Mouse (Mus musculus): ENCODE measurements around the gene Lat. TPM values are rescaled to one million over a fixed set of nuclear protein-coding genes. Genes with fewer than 3 reads are reported as not detected.
A peak's percentile ranks its signal among the peaks of the same experiment; 100 is the strongest.
"Not testable (repeated sequence)": the region's sequence is repeated elsewhere in the genome, so short reads cannot be mapped to it uniquely, and the experiment has no call there.

The Lat gene
- 1.1 and 1.4 TPM in 2 replicates for polyA plus RNA-seq (2015; fragmentation: Nextera tagmentation; extraction: Ambion mirVana)

- Histone ChIP-seq H3K4me3 (no peak within 1 kb of the TSS), H3K36me3 (replicated peaks) (peaks cover 18% of the 10 kb centered on the region), H3K27ac (no peak within 1 kb of the TSS), H3K4me1 (no peaks in the 10 kb centered on the region), H3K9me3 (no peaks in the 10 kb centered on the region), H3K27me3 (replicated peaks) (no peaks in the 10 kb centered on the region), H3K4me2 (no peak within 1 kb of the TSS), H3K9ac (no peak within 1 kb of the TSS)
- WGBS, result 87% methylated on average over 13 of the region's 13 CpGs
- no peak for ATAC-seq (replicated peaks)
Observed at GRCm38 (mm10) chr7:126369393-126369792, at the start of gene Lat. Lat (minus strand) TSS chr7:126369570.

DNA sequence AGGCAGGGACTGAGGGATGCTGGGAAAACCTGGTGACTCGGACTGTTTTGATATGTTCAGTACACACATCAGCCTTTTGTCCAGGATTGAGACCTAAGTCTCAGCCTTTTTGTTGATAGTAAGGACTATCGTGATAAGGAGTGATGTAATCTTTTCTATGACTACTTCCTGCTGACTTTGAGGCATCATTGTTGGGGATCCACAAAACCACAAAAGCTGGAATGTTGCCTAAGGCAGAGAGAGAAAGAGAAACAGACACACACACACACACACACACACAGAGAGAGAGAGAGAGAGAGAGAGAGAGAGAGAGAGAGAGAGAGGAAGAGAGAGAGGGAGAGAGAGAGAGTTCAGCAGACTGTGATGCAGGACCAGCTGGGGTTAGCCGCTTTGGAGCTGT is 49.1 kb upstream of the Lat start:
- no peaks in the 10 kb centered on the region for H3K9me3 ChIP-seq
- 60% methylated on average over 3 of the region's 3 CpGs for WGBS
- no peak overlapping the region for H3K4me3 ChIP-seq
- no peak for ATAC-seq (replicated peaks)
- H3K36me3 ChIP-seq (replicated peaks), result no peaks in the 10 kb centered on the region
- no peaks in the 10 kb centered on the region for H3K4me1 ChIP-seq
- H3K9ac ChIP-seq, result no peak overlapping the region
- no peak overlapping the region for H3K4me2 ChIP-seq
- no peak overlapping the region for H3K27ac ChIP-seq
- H3K27me3 ChIP-seq (replicated peaks), result no peaks in the 10 kb centered on the region

DNA sequence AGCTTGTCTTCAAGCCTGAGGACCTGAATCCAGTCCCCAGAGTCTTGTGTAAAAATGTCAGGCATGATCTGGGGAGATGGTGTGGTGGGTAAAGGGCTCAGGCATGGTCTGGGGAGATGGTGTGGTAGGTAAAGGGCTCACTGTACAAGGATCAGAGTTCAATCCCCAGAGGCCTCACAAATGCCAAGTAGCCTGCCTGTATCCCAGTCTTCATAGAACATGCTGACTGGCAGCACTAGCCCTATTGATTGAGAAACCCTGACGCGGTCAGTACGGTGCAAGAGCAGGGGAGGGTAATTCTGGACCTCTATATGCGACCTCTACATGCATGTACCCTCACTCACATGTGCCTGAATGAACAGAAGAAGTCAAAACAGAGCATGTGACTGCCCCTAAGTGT is 48.2 kb upstream of the Lat start:
- H3K27ac ChIP-seq, result no peak overlapping the region
- no peaks in the 10 kb centered on the region for H3K27me3 ChIP-seq (replicated peaks)
- no peaks in the 10 kb centered on the region for H3K9me3 ChIP-seq
- ATAC-seq (replicated peaks), result no peak
- no peak overlapping the region for H3K9ac ChIP-seq
- no peaks in the 10 kb centered on the region for H3K36me3 ChIP-seq (replicated peaks)
- H3K4me1 ChIP-seq, result no peaks in the 10 kb centered on the region
- H3K4me3 ChIP-seq, result no peak overlapping the region
- H3K4me2 ChIP-seq, result no peak overlapping the region
- WGBS, result 72% methylated on average over 4 of the region's 4 CpGs

GRCm38 (mm10) chr7:126417045-126417444 is 47.7 kb upstream of the Lat start:
- no peak for ATAC-seq (replicated peaks)
- Histone ChIP-seq H3K27me3 (replicated peaks) (no peaks in the 10 kb centered on the region), H3K4me3 (no peak overlapping the region), H3K4me2 (no peak overlapping the region), H3K9ac (no peak overlapping the region), H3K27ac (no peak overlapping the region), H3K9me3 (no peaks in the 10 kb centered on the region), H3K36me3 (replicated peaks) (no peaks in the 10 kb centered on the region), H3K4me1 (no peaks in the 10 kb centered on the region)
- WGBS, result 10% methylated on average over 8 of the region's 8 CpGs

GRCm38 (mm10) chr7:126416615-126417014 is 47.2 kb upstream of the Lat start:
- no peaks in the 10 kb centered on the region for H3K27me3 ChIP-seq (replicated peaks)
- 47% methylated on average over 2 of the region's 2 CpGs for WGBS
- H3K4me3 ChIP-seq, result no peak overlapping the region
- H3K9me3 ChIP-seq, result no peaks in the 10 kb centered on the region
- ATAC-seq (replicated peaks), result no peak
- no peak overlapping the region for H3K4me2 ChIP-seq
- H3K36me3 ChIP-seq (replicated peaks), result no peaks in the 10 kb centered on the region
- H3K4me1 ChIP-seq, result no peaks in the 10 kb centered on the region
- no peak overlapping the region for H3K9ac ChIP-seq
- no peak overlapping the region for H3K27ac ChIP-seq

- H3K36me3 ChIP-seq (replicated peaks), result no peaks in the 10 kb centered on the region
- no peak within 1 kb of the TSS for H3K4me2 ChIP-seq
- no peaks in the 10 kb centered on the region for H3K4me1 ChIP-seq
- H3K4me3 ChIP-seq, result no peak within 1 kb of the TSS
- H3K9ac ChIP-seq, result no peak within 1 kb of the TSS
- ATAC-seq (replicated peaks), result no peak
- no peak within 1 kb of the TSS for H3K27ac ChIP-seq
- WGBS, result 93% methylated on average over 6 of the region's 6 CpGs
- H3K27me3 ChIP-seq (replicated peaks), result no peaks in the 10 kb centered on the region
- no peaks in the 10 kb centered on the region for H3K9me3 ChIP-seq
Observed at GRCm38 (mm10) chr7:126414725-126415124, 45.4 kb upstream of the Lat start, which contains the start of gene Cd19. Cd19 (minus strand) TSS chr7:126414889.

- ATAC-seq (replicated peaks), result no peak
- Histone ChIP-seq H3K4me2 (no peak overlapping the region), H3K9ac (no peak overlapping the region), H3K9me3 (no peaks in the 10 kb centered on the region), H3K27ac (no peak overlapping the region), H3K4me1 (no peaks in the 10 kb centered on the region), H3K27me3 (replicated peaks) (no peaks in the 10 kb centered on the region), H3K4me3 (no peak overlapping the region), H3K36me3 (replicated peaks) (no peaks in the 10 kb centered on the region)
- 84% methylated on average over 4 of the region's 4 CpGs for WGBS
Observed at GRCm38 (mm10) chr7:126411061-126411460, 41.7 kb upstream of the Lat start.

DNA sequence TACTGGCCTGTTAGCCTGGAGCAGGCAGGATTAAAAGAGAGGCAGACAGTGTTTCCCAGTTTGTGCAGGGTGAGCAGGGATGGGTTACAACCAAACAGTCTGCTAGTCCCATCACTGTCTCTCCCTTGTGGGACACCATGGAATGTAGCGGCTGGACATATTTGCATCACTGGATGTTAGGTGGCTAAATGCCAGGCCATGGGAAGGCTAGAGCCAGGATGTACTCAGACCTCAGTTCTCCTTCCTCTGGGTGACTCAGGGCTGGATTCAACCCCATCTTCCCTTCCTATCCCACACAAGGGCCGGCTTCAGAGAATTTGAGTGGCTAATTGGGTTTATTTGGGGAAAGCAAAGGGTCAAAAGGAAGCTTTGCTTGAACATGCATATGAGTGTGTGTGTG is 39.3 kb upstream of the Lat start:
- Histone ChIP-seq H3K27me3 (replicated peaks) (no peaks in the 10 kb centered on the region), H3K4me1 (no peaks in the 10 kb centered on the region), H3K36me3 (replicated peaks) (no peaks in the 10 kb centered on the region), H3K4me3 (no peak overlapping the region), H3K9ac (no peak overlapping the region), H3K9me3 (no peaks in the 10 kb centered on the region), H3K4me2 (no peak overlapping the region), H3K27ac (no peak overlapping the region)
- ATAC-seq (replicated peaks), result no peak
- WGBS, result 87% methylated on average over 2 of the region's 2 CpGs

- not testable (repeated sequence) for ATAC-seq (replicated peaks); H3K27ac ChIP-seq; H3K9ac ChIP-seq; H3K4me3 ChIP-seq; H3K27me3 ChIP-seq (replicated peaks); H3K4me2 ChIP-seq; H3K4me1 ChIP-seq; H3K36me3 ChIP-seq (replicated peaks); H3K9me3 ChIP-seq
- WGBS, result 79% methylated on average over 8 of the region's 8 CpGs
Observed at GRCm38 (mm10) chr7:126402518-126402917, 33.1 kb upstream of the Lat start.

DNA sequence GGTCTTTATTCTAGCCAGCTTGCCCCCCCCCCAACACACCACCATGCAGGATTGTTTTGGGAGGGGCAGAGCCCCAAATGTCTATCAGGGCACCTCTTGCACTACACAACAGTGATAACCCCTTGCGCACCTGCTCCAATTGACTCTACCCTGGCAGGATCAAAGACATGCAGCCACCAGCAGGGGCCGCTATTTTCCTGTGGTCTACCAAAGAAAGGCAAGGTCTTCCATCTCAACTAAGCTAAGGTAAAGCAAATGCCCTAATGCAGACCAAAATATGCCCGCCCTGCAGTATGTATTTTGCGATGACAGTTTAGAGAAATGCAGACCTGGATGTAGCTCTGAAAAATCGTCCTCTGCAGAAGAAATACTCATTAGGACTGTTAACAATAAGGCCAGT is 30.2 kb upstream of the Lat start:
- Histone ChIP-seq H3K27ac (no peak overlapping the region), H3K4me2 (no peak overlapping the region), H3K4me3 (no peak overlapping the region), H3K27me3 (replicated peaks) (no peaks in the 10 kb centered on the region), H3K9ac (no peak overlapping the region), H3K36me3 (replicated peaks) (no peaks in the 10 kb centered on the region), H3K4me1 (peaks cover 14% of the 10 kb centered on the region), H3K9me3 (no peaks in the 10 kb centered on the region)
- ATAC-seq (replicated peaks), result no peak
- 11% methylated on average over 5 of the region's 5 CpGs for WGBS

GRCm38 (mm10) chr7:126397822-126398221 is 28.5 kb upstream of the Lat start:
- WGBS, result 92% methylated on average over 4 of the region's 4 CpGs
- Histone ChIP-seq H3K27me3 (replicated peaks) (no peaks in the 10 kb centered on the region), H3K9ac (no peak overlapping the region), H3K9me3 (no peaks in the 10 kb centered on the region), H3K4me2 (no peak overlapping the region), H3K36me3 (replicated peaks) (no peaks in the 10 kb centered on the region), H3K4me1 (peaks cover 14% of the 10 kb centered on the region), H3K27ac (no peak overlapping the region), H3K4me3 (no peak overlapping the region)
- no peak for ATAC-seq (replicated peaks)

GRCm38 (mm10) chr7:126397221-126397620 is 27.9 kb upstream of the Lat start:
- Histone ChIP-seq H3K4me1 (peaks cover 14% of the 10 kb centered on the region), H3K36me3 (replicated peaks) (no peaks in the 10 kb centered on the region), H3K9ac (no peak overlapping the region), H3K27ac (no peak overlapping the region), H3K9me3 (no peaks in the 10 kb centered on the region), H3K27me3 (replicated peaks) (no peaks in the 10 kb centered on the region), H3K4me2 (no peak overlapping the region; the same call in 1 of the 2 replicates), H3K4me3 (no peak overlapping the region)
- no peak for ATAC-seq (replicated peaks)
- 60% methylated on average over 6 of the region's 6 CpGs for WGBS

- WGBS, result under 1% methylated on average over 59 of the region's 59 CpGs
- peak within 1 kb of the TSS; percentile 86 for H3K4me3 ChIP-seq
- H3K9ac ChIP-seq, result peak within 1 kb of the TSS; percentile 80
- H3K9me3 ChIP-seq, result no peaks in the 10 kb centered on the region
- H3K27me3 ChIP-seq (replicated peaks), result no peaks in the 10 kb centered on the region
- peak within 1 kb of the TSS; percentile 77 for H3K27ac ChIP-seq
- peak within 1 kb of the TSS; percentile 92 for H3K4me2 ChIP-seq
- H3K4me1 ChIP-seq, result peaks cover 14% of the 10 kb centered on the region
- no peaks in the 10 kb centered on the region for H3K36me3 ChIP-seq (replicated peaks)
- peak; percentile 100 for ATAC-seq (replicated peaks)
Observed at GRCm38 (mm10) chr7:126396298-126397119, 27.1 kb upstream of the Lat start, which contains the start of gene Nfatc2ip. Nfatc2ip (minus strand) TSS chr7:126396737.

Data from midbrain, embryonic 15.5 days (tissue).